Mouse (Mus musculus): ENCODE measurements at regions not wholly inside any gene's neighbourhood (a gene's known extent, or its start where the extent isn't known, plus 50 kb on each side); places are given as distances from the start of the nearest gene placed in this dataset.

- 55% methylated on average over 2 of the region's 2 CpGs for WGBS
These were observed 53.9 kb upstream of the Arntl start for GRCm38 (mm10) chr7:113153386-113153785.

GRCm38 (mm10) chr7:113154066-113154465, 53.2 kb upstream of the Arntl start:
- H3K4me3 ChIP-seq (replicated peaks): no peak overlapping the region
- no peaks in the 10 kb centered on the region for H3K27me3 ChIP-seq (replicated peaks)
- H3K4me2 ChIP-seq (replicated peaks): no peak overlapping the region
- peaks cover 4% of the 10 kb centered on the region; the same call in 1 of the 2 replicates for H3K4me1 ChIP-seq (replicated peaks)
- no peak for ATAC-seq
- no peak overlapping the region for H3K27ac ChIP-seq
- 70% methylated on average over 4 of the region's 4 CpGs for WGBS
- no peaks in the 10 kb centered on the region for H3K9me3 ChIP-seq
- no peak overlapping the region for H3K9ac ChIP-seq
- H3K36me3 ChIP-seq: no peaks in the 10 kb centered on the region

More at GRCm38 (mm10) chr7:113153386-113153785, 53.9 kb upstream of the Arntl start:
- no peak overlapping the region for H3K4me2 ChIP-seq (replicated peaks)
- no peak overlapping the region for H3K27ac ChIP-seq
- H3K4me1 ChIP-seq (replicated peaks): peaks cover 4% of the 10 kb centered on the region; the same call in 1 of the 2 replicates
- no peak overlapping the region for H3K9ac ChIP-seq
- no peak for ATAC-seq
- H3K27me3 ChIP-seq (replicated peaks): no peaks in the 10 kb centered on the region
- no peaks in the 10 kb centered on the region for H3K36me3 ChIP-seq
- no peaks in the 10 kb centered on the region for H3K9me3 ChIP-seq
- no peak overlapping the region for H3K4me3 ChIP-seq (replicated peaks)

- Histone ChIP-seq H3K9me3 (no peaks in the 10 kb centered on the region), H3K4me3 (replicated peaks) (no peak overlapping the region), H3K36me3 (no peaks in the 10 kb centered on the region), H3K4me1 (replicated peaks) (peaks cover 1% of the 10 kb centered on the region; the same call in 1 of the 2 replicates), H3K9ac (no peak overlapping the region), H3K4me2 (replicated peaks) (no peak overlapping the region), H3K27ac (no peak overlapping the region), H3K27me3 (replicated peaks) (no peaks in the 10 kb centered on the region)
- WGBS: 72% methylated on average over 5 of the region's 5 CpGs
- ATAC-seq: no peak
These were observed 50.9 kb upstream of the Arntl start for GRCm38 (mm10) chr7:113156366-113156765.

- Histone ChIP-seq H3K4me3 (replicated peaks) (no peak overlapping the region), H3K4me1 (replicated peaks) (no peaks in the 10 kb centered on the region), H3K27me3 (replicated peaks) (no peaks in the 10 kb centered on the region), H3K27ac (no peak overlapping the region), H3K9ac (no peak overlapping the region), H3K36me3 (no peaks in the 10 kb centered on the region), H3K9me3 (no peaks in the 10 kb centered on the region), H3K4me2 (replicated peaks) (no peak overlapping the region)
- ATAC-seq: no peak
- 74% methylated on average over 12 of the region's 12 CpGs for WGBS
These were observed 50.2 kb upstream of the Arntl start for GRCm38 (mm10) chr7:113156861-113157747.
